Mouse (Mus musculus) stomach, embryonic 15.5 days (tissue): ENCODE results near the gene Slc39a1. TPM values are rescaled to one million over a fixed set of nuclear protein-coding genes. Genes with fewer than 3 reads are reported as not detected.

Experiments
- ATAC-seq: fragments of 200-750 bp; cut with Nextera tagmentation; 2 replicates; pipeline ENCODE4 v1.8.0; 2017; ENCODE audit warnings: low read depth, moderate number of reproducible peaks, moderate TSS enrichment; ENCODE audit not compliant: insufficient read depth, low FRiP score
- H3K27ac ChIP-seq: fragments of 300-500 bp; sonication (generic); 2 replicates; pipeline ENCODE4 v1.5.1; 2015; ENCODE audit warnings: mild to moderate bottlenecking, inconsistent platforms
- H3K27me3 ChIP-seq: fragments of 300-500 bp; sonication (generic); replicated peaks from 2 replicates; pipeline ENCODE4 v1.6.1; 2015; ENCODE audit warnings: inconsistent platforms
- H3K36me3 ChIP-seq: fragments of 300-500 bp; sonication (generic); 2 replicates; pipeline ENCODE4 v1.6.1; 2015; ENCODE audit warnings: inconsistent platforms
- H3K4me1 ChIP-seq: fragments of 300-500 bp; sonication (generic); 2 replicates; pipeline ENCODE4 v1.6.1; 2015; ENCODE audit warnings: inconsistent platforms
- H3K4me2 ChIP-seq: fragments of 300-500 bp; sonication (generic); 2 replicates; pipeline ENCODE4 v1.6.1; 2015; ENCODE audit warnings: mild to moderate bottlenecking, inconsistent platforms
- H3K4me3 ChIP-seq: fragments of 300-500 bp; sonication (generic); replicated peaks from 2 replicates; pipeline ENCODE4 v1.5.1; 2015; ENCODE audit warnings: inconsistent platforms
- H3K9ac ChIP-seq: fragments of 300-500 bp; sonication (generic); 2 replicates; pipeline ENCODE4 v1.6.1; 2015; ENCODE audit warnings: inconsistent platforms
- H3K9me3 ChIP-seq: fragments of 300-500 bp; sonication (generic); 2 replicates; pipeline ENCODE4 v1.6.1; 2016; ENCODE audit warnings: inconsistent platforms
- WGBS: fragments of 180-500 bp; shearing (Covaris S2); methylation state at CpG from one replicate; pipeline ENCODE4 v1.1.7; 2015; 5-methylcytosine and 5-hydroxymethylcytosine counted together
- polyA plus RNA-seq: library from polyadenylated mRNA; unstranded; fragments of >200 nt; fragmentation: Nextera tagmentation; extraction: Ambion mirVana; gene quantifications from 2 replicates; pipeline ENCODE4 v1.2.1, GENCODE M21; 2015

The Slc39a1 gene
- 104 and 111 TPM in 2 replicates for polyA plus RNA-seq

- Histone ChIP-seq H3K36me3 (peaks cover 13% of the 10 kb centered on the region; the same call in 1 of the 2 replicates), H3K4me2 (peak within 1 kb of the TSS; percentile 88), H3K27ac (peak within 1 kb of the TSS; percentile 94), H3K27me3 (no peaks in the 10 kb centered on the region), H3K4me1 (peaks cover 9% of the 10 kb centered on the region), H3K9me3 (no peaks in the 10 kb centered on the region), H3K9ac (peak within 1 kb of the TSS; percentile 88), H3K4me3 (peak within 1 kb of the TSS; percentile 81)
- ATAC-seq, result peak; percentile 94
- WGBS, result under 1% methylated on average over 42 of the region's 44 CpGs
These were observed at the start of gene Slc39a1 for GRCm38 (mm10) chr3:90247960-90248745. Gene Slc39a1 (plus strand): TSS chr3:90248172.

DNA sequence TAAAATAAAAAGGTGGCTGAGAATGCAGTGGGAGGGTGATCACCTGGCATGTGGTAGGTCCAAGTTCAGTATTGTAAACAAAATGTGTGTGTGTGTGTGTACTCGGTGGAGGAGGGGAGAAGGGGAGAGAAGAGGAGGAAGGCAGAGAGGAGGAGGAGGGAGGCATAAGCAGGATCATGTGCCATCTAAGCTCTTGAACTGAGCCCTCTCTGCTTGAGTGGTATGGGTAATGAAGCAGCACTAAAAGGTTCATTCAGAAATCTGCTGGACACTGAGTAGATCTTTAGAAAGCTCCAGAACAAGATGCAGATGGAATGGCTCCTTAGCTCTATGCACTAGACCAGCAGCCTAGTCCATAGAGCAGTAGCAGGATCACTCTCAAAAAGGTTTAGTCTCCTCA lies 45.1 kb upstream of the Slc39a1 start:
- no peaks in the 10 kb centered on the region for H3K36me3 ChIP-seq
- WGBS, result 50% methylated on average over 1 of the region's 1 CpGs
- ATAC-seq, result no peak

DNA sequence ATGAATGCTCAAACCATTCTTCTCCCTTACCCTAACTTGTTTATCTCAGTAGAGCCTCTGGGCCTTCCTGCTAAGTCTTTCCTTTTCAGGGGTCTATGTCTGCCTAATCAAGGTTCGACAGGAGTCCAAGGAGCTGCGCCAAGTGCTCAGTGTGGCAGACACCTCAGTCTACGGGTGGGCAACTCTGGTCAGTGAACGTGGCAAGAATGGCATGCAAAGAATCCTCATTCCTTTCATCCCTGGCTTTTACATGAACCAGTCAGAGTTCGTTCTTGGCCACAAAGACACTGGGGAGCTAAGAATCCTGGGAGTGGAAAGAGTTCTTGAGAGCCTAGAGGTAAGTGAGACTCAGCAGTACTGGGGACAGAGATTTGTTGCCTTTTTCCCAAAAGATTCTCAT lies 44.4 kb upstream of the Slc39a1 start:
- Histone ChIP-seq H3K9ac (no peak overlapping the region), H3K4me2 (no peak overlapping the region), H3K27me3 (no peaks in the 10 kb centered on the region), H3K4me1 (no peaks in the 10 kb centered on the region), H3K36me3 (peaks cover 2% of the 10 kb centered on the region; the same call in 1 of the 2 replicates), H3K9me3 (no peaks in the 10 kb centered on the region), H3K27ac (no peak overlapping the region), H3K4me3 (no peak overlapping the region)
- no peak for ATAC-seq
- WGBS, result 68% methylated on average over 5 of the region's 5 CpGs

More for the DNA sequence above, 45.1 kb upstream of the Slc39a1 start:
- Histone ChIP-seq H3K4me1 (no peaks in the 10 kb centered on the region), H3K9me3 (no peaks in the 10 kb centered on the region), H3K4me3 (no peak overlapping the region), H3K27ac (no peak overlapping the region), H3K9ac (no peak overlapping the region), H3K27me3 (no peaks in the 10 kb centered on the region), H3K4me2 (no peak overlapping the region)

GRCm38 (mm10) chr3:90204582-90204981 lies 43.4 kb upstream of the Slc39a1 start:
- H3K27me3 ChIP-seq, result no peaks in the 10 kb centered on the region
- no peak for ATAC-seq

GRCm38 (mm10) chr3:90208662-90209061 lies 39.3 kb upstream of the Slc39a1 start:
- H3K9me3 ChIP-seq, result no peaks in the 10 kb centered on the region
- H3K9ac ChIP-seq, result no peak overlapping the region
- H3K4me1 ChIP-seq, result peaks cover 10% of the 10 kb centered on the region; the same call in 1 of the 2 replicates
- no peaks in the 10 kb centered on the region for H3K27me3 ChIP-seq
- H3K4me3 ChIP-seq, result no peak overlapping the region
- H3K27ac ChIP-seq, result no peak overlapping the region
- WGBS, result 82% methylated on average over 2 of the region's 2 CpGs
- H3K36me3 ChIP-seq, result peaks cover 30% of the 10 kb centered on the region; the same call in 1 of the 2 replicates
- no peak overlapping the region for H3K4me2 ChIP-seq
- no peak for ATAC-seq

More at GRCm38 (mm10) chr3:90204582-90204981, 43.4 kb upstream of the Slc39a1 start:
- H3K4me3 ChIP-seq, result no peak overlapping the region
- 95% methylated on average over 2 of the region's 2 CpGs for WGBS
- H3K4me2 ChIP-seq, result no peak overlapping the region
- peaks cover 8% of the 10 kb centered on the region; the same call in 1 of the 2 replicates for H3K36me3 ChIP-seq
- no peak overlapping the region for H3K27ac ChIP-seq
- H3K4me1 ChIP-seq, result no peaks in the 10 kb centered on the region
- H3K9ac ChIP-seq, result no peak overlapping the region
- no peaks in the 10 kb centered on the region for H3K9me3 ChIP-seq

- Histone ChIP-seq H3K4me3 (no peak overlapping the region), H3K9me3 (no peaks in the 10 kb centered on the region), H3K36me3 (peaks cover 30% of the 10 kb centered on the region; the same call in 1 of the 2 replicates), H3K27ac (no peak overlapping the region), H3K27me3 (no peaks in the 10 kb centered on the region), H3K9ac (no peak overlapping the region), H3K4me1 (peaks cover 10% of the 10 kb centered on the region; the same call in 1 of the 2 replicates), H3K4me2 (no peak overlapping the region)
- 89% methylated on average over 5 of the region's 5 CpGs for WGBS
- no peak for ATAC-seq
These were observed 37.9 kb upstream of the Slc39a1 start for GRCm38 (mm10) chr3:90209908-90210566.

DNA sequence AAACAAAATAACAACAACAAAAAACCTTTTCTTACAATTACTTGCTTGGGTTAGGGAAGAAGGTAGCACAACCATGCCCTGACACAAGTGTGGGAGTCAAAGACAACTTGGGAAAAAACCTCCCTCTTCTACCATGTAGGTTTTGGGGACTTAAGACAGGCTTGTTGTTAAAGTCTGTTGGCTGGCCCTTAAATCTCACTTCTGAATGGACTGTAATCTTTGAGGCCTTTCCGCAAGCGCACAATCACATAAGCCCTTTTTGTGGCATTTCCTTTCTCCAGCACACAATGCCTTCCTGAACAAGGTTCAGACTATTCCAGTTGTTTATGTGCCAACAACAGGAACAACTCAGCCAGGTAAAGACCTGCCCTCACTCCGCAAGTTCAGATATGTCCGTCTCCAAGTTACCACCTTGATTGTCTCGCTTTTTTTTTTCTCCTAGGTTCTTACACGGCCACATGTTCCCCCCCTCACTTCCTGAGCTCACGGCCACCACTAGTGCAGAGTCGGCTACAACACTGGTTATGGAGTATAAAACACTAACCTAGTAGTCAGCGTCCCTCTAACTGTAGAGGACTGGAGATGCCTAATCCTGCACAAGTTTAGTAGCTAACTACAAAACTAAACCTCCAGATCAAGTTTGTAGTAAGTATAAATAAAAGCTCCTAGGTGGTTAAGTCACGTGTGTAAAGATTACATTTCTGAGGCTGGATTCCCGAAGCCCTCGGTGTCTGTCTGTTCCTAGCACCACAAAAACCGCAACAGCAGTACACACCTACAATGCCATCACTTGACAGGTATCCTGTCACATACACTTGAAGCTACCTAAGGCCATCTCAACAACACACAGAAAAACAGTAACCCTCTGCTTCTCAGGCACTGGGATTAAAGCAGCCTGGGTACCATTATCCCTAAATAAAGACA lies 36.2 kb upstream of the Slc39a1 start:
- Histone ChIP-seq H3K9me3 (no peaks in the 10 kb centered on the region), H3K9ac (no peak overlapping the region), H3K27ac (no peak overlapping the region), H3K4me3 (peak overlapping the region; percentile 73), H3K36me3 (peaks cover 30% of the 10 kb centered on the region; the same call in 1 of the 2 replicates), H3K4me1 (peaks cover 10% of the 10 kb centered on the region; the same call in 1 of the 2 replicates), H3K4me2 (peak overlapping the region; percentile 87), H3K27me3 (no peaks in the 10 kb centered on the region)
- no peak for ATAC-seq
- 70% methylated on average over 13 of the region's 13 CpGs for WGBS

GRCm38 (mm10) chr3:90212723-90213122 lies 35.2 kb upstream of the Slc39a1 start:
- peaks cover 10% of the 10 kb centered on the region; the same call in 1 of the 2 replicates for H3K4me1 ChIP-seq
- H3K27me3 ChIP-seq, result no peaks in the 10 kb centered on the region
- WGBS, result 11% methylated on average over 5 of the region's 5 CpGs
- H3K27ac ChIP-seq, result no peak overlapping the region; the same call in 1 of the 2 replicates
- no peak for ATAC-seq
- H3K9me3 ChIP-seq, result no peaks in the 10 kb centered on the region
- H3K4me3 ChIP-seq, result peak overlapping the region; percentile 73
- H3K9ac ChIP-seq, result peak overlapping the region; percentile 82; the same call in 1 of the 2 replicates
- peaks cover 30% of the 10 kb centered on the region; the same call in 1 of the 2 replicates for H3K36me3 ChIP-seq
- peak overlapping the region; percentile 87 for H3K4me2 ChIP-seq

GRCm38 (mm10) chr3:90213377-90213866 lies 34.5 kb upstream of the Slc39a1 start, which contains the start of the genes Rps27 and Rab13:
Gene Rps27 (minus strand): TSS chr3:90213651.
Gene Rab13 (plus strand): TSS chr3:90213695.
- under 1% methylated on average over 42 of the region's 42 CpGs for WGBS
- no peaks in the 10 kb centered on the region for H3K27me3 ChIP-seq
- H3K9me3 ChIP-seq, result no peaks in the 10 kb centered on the region
- peak within 1 kb of the TSS; percentile 87 for H3K4me2 ChIP-seq
- H3K4me3 ChIP-seq, result peak within 1 kb of the TSS; percentile 73
- ATAC-seq, result peak; percentile 92
- H3K9ac ChIP-seq, result peak within 1 kb of the TSS; percentile 82
- H3K4me1 ChIP-seq, result peaks cover 10% of the 10 kb centered on the region; the same call in 1 of the 2 replicates
- H3K27ac ChIP-seq, result peak within 1 kb of the TSS; percentile 85
- H3K36me3 ChIP-seq, result peaks cover 30% of the 10 kb centered on the region; the same call in 1 of the 2 replicates

DNA sequence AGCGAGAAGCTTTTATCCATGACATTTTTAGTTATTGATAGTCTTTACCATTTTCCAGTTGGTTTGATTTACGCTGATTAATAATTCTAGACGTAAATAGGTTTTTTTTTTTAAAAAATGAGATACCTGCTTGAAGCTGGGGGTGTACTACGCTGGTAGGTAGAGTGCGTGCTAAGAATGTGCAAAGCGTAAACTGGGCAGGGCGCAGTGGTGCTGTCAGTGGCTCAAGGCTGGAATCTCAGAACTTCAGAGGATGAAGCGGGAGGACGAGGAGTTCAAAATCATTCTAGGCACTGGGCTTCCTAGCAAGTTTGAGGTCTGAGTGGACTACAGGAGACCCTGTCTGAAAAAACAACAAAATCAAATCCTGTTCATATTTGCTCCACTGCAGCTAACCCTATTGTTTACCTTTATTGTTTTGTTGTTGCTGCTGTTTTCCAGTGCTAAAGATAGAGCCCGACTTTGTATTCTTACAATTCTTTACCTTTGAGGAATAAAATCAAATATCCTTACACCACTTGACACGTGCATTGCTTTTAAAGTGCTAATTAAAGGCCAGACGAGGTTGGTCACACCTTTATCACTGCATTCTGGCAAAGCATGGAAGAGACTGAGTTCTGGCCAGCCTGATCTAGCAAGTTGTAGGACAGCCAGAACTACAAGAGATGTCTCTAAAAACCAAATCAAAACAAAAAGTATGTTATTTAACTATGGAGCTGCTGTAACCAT lies 33.9 kb upstream of the Slc39a1 start:
- Histone ChIP-seq H3K36me3 (peaks cover 23% of the 10 kb centered on the region; the same call in 1 of the 2 replicates), H3K27ac (peak overlapping the region; percentile 85; the same call in 1 of the 2 replicates), H3K4me2 (peak overlapping the region; percentile 67), H3K27me3 (no peaks in the 10 kb centered on the region), H3K4me3 (peak overlapping the region; percentile 73), H3K9me3 (no peaks in the 10 kb centered on the region), H3K9ac (no peak overlapping the region), H3K4me1 (peaks cover 10% of the 10 kb centered on the region; the same call in 1 of the 2 replicates)
- no peak for ATAC-seq
- 14% methylated on average over 12 of the region's 12 CpGs for WGBS
